Mouse (Mus musculus) midbrain, embryonic 12.5 days (tissue): ENCODE results near the gene Ptprq. TPM values are rescaled to one million over a fixed set of nuclear protein-coding genes. Genes with fewer than 3 reads are reported as not detected.
A peak's percentile ranks its signal among the peaks of the same experiment; 100 is the strongest.

Source experiments
- ATAC-seq: fragments of 200-750 bp; cut with Nextera tagmentation; 2 replicates; pipeline ENCODE4 v1.8.0; 2017; ENCODE audit warnings: low read depth, moderate TSS enrichment, moderate library complexity; ENCODE audit not compliant: low FRiP score
- H3K27ac ChIP-seq: fragments of 300-500 bp; sonication (generic); replicated peaks from 2 replicates; pipeline ENCODE4 v1.5.1; 2016; ENCODE audit warnings: mild to moderate bottlenecking
- H3K27me3 ChIP-seq: fragments of 300-500 bp; sonication (generic); 2 replicates; pipeline ENCODE4 v1.6.1; 2016; ENCODE audit warnings: mild to moderate bottlenecking
- H3K36me3 ChIP-seq: fragments of 300-500 bp; sonication (generic); 2 replicates; pipeline ENCODE4 v1.6.1; 2016
- H3K4me1 ChIP-seq: fragments of 300-500 bp; sonication (generic); 2 replicates; pipeline ENCODE4 v1.6.1; 2016
- H3K4me2 ChIP-seq: fragments of 300-500 bp; sonication (generic); replicated peaks from 2 replicates; pipeline ENCODE4 v1.6.1; 2016; ENCODE audit warnings: mild to moderate bottlenecking, moderate library complexity
- H3K4me3 ChIP-seq: fragments of 300-500 bp; sonication (generic); 2 replicates; pipeline ENCODE4 v1.5.1; 2016; ENCODE audit warnings: mild to moderate bottlenecking
- H3K9ac ChIP-seq: fragments of 300-500 bp; sonication (generic); replicated peaks from 2 replicates; pipeline ENCODE4 v1.6.1; 2016; ENCODE audit warnings: mild to moderate bottlenecking, moderate library complexity
- H3K9me3 ChIP-seq: fragments of 300-500 bp; sonication (generic); 2 replicates; pipeline ENCODE4 v1.6.1; 2016; ENCODE audit warnings: mild to moderate bottlenecking
- WGBS: fragments of 180-500 bp; shearing (Covaris S2); methylation state at CpG from one replicate; pipeline ENCODE4 v1.1.7; 2016; 5-methylcytosine and 5-hydroxymethylcytosine counted together
- polyA plus RNA-seq: library from polyadenylated mRNA; unstranded; fragments of >200 nt; fragmentation: Nextera tagmentation; extraction: Ambion mirVana; gene quantifications from 2 replicates; pipeline ENCODE4 v1.2.1, GENCODE M21; 2016

The Ptprq gene
- polyA plus RNA-seq, 1 experiment from 2014 or later: 0.22 TPM

DNA sequence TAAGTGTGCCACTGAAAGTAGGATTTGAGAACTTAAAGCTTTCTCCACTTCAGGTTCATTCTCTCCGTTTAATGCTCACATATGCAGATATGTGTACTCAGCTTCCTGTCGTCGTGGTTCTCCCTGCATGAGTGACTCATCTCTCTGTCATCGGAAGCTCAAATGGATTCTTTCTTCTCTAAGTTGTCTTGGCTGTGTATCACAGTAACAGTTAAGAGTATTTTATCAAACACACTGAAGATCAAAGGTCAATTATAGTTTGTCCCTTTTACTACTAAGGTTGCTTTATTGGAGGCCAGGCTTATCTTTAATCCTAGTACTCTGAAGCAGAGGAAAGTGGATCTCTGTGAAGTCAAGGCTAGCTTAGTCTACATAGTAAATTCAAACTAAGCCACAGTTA, 95.6 kb downstream of the Ptprq start:
- Histone ChIP-seq H3K4me2 (no peak overlapping the region), H3K27me3 (no peaks in the 10 kb centered on the region), H3K9me3 (no peaks in the 10 kb centered on the region), H3K36me3 (no peaks in the 10 kb centered on the region), H3K4me1 (no peaks in the 10 kb centered on the region), H3K9ac (no peak overlapping the region), H3K4me3 (no peak overlapping the region), H3K27ac (no peak overlapping the region)
- WGBS: 89% methylated on average over 4 of the region's 4 CpGs
- no peak for ATAC-seq

DNA sequence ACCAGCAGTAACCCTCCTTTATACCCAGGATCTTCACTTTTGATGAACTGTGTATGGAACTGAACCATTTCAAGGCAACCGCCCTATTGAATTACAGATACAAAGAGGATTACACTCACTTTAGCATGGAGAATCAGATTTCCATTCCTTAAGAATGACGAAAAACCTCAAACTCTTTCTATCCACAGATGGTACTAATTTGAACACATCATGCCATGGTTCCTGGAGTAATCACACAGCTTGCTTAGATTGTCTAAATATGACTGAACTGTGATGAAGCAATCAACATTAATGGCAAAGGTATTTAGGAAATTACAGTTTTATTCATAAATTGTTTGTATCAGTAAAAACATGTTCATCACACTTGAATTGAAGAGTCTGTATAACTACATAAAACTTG, 104.4 kb downstream of the Ptprq start:
- 35% methylated on average over 2 of the region's 2 CpGs for WGBS
- H3K4me3 ChIP-seq: no peak overlapping the region
- no peaks in the 10 kb centered on the region for H3K9me3 ChIP-seq
- no peaks in the 10 kb centered on the region for H3K4me1 ChIP-seq
- no peaks in the 10 kb centered on the region for H3K36me3 ChIP-seq
- no peak for ATAC-seq
- no peak overlapping the region for H3K27ac ChIP-seq
- H3K4me2 ChIP-seq: no peak overlapping the region
- no peaks in the 10 kb centered on the region for H3K27me3 ChIP-seq
- H3K9ac ChIP-seq: no peak overlapping the region

DNA sequence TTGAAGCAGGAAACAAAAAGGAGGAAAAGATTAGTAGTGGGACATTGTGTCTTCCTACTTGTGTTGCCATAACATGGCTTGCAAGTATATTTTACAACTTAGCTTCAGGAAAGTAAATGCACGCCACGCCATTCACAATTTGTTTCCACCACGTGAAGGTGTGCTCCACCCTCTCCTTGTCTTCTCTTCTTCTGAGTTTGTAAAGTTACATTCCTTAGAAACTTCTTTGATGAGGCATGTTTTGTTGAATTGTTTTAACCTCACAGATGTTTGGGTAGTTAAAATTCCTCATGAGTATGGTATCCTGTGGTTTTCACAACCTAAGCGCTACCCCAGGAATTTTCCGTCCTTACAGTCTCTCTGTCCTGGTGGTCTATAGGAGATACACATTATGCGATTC, 118.5 kb downstream of the Ptprq start:
- Histone ChIP-seq H3K36me3 (no peaks in the 10 kb centered on the region), H3K9ac (no peak overlapping the region), H3K4me3 (no peak overlapping the region), H3K9me3 (no peaks in the 10 kb centered on the region), H3K4me2 (no peak overlapping the region), H3K27ac (no peak overlapping the region), H3K4me1 (no peaks in the 10 kb centered on the region), H3K27me3 (no peaks in the 10 kb centered on the region)
- 88% methylated on average over 6 of the region's 6 CpGs for WGBS
- no peak for ATAC-seq

DNA sequence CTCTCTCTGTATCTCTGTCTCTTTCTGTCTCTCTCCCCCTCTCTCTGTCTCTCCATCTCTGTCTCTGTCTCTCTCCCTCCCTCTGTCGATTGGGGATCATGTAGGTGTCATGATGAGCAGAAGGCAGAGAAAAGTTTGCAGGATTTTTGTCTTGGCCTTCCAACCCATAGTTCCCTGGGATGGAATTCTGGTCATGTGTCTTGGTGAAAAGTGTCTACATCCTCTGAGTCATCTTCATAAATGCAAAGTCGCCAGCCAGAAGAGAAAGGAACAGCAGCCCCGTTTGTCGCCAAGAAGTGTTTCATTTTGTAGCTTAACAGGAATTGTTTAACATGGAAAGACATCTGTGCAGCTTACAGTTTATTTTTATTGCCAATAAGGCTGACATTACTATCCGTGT, 136.5 kb downstream of the Ptprq start:
- Histone ChIP-seq H3K27me3 (no peaks in the 10 kb centered on the region), H3K36me3 (no peaks in the 10 kb centered on the region), H3K4me1 (no peaks in the 10 kb centered on the region), H3K4me2 (no peak overlapping the region), H3K9ac (no peak overlapping the region), H3K27ac (no peak overlapping the region), H3K9me3 (no peaks in the 10 kb centered on the region), H3K4me3 (no peak overlapping the region)
- WGBS: 86% methylated on average over 5 of the region's 5 CpGs
- no peak for ATAC-seq

DNA sequence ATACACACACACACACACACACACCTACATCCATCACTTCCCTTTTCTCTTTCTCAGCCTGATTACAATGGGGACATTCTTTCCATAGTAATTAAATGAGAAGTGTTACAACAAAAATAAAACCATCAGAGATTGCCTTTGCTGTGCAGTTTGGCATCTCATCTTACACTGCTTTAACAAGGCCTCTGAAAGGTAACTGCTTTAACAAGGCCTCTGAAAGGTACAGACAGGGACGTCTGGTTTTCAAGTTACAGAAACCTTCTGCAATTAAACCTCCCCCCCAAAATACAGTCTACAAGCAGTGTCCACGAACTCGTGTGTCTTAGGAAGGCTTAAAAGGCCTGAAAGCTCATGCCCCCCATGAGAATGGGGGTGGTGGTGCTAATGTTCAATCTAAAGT, 150.8 kb downstream of the Ptprq start:
- no peak overlapping the region for H3K4me2 ChIP-seq
- 77% methylated on average over 3 of the region's 3 CpGs for WGBS
- no peaks in the 10 kb centered on the region for H3K4me1 ChIP-seq
- H3K36me3 ChIP-seq: no peaks in the 10 kb centered on the region
- H3K4me3 ChIP-seq: no peak overlapping the region
- H3K27me3 ChIP-seq: no peaks in the 10 kb centered on the region
- no peak overlapping the region for H3K27ac ChIP-seq
- H3K9ac ChIP-seq: no peak overlapping the region
- no peak for ATAC-seq
- H3K9me3 ChIP-seq: no peaks in the 10 kb centered on the region

DNA sequence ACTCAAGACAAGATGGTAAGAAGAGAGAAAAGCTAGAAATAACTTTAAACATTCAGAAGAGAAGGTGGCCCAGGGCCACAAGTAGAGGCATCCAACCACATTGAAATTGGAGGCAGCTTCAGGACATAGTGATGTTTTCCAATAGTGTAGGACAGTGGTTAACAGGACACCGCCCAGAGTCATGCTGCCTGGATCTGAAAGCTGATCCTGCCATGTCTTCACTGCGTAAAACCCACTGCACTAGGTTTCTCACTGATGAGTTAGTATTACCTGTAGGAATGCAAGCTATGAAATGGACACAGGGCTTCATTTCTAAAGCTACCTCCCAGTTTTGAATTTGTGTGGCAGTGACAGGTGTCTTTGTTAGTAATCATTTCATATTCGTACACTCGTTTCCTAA, 151.6 kb downstream of the Ptprq start:
- ATAC-seq: no peak
- Histone ChIP-seq H3K4me3 (no peak overlapping the region), H3K36me3 (no peaks in the 10 kb centered on the region), H3K4me2 (no peak overlapping the region), H3K4me1 (no peaks in the 10 kb centered on the region), H3K27me3 (no peaks in the 10 kb centered on the region), H3K9me3 (no peaks in the 10 kb centered on the region), H3K9ac (no peak overlapping the region), H3K27ac (no peak overlapping the region)
- WGBS: 91% methylated on average over 4 of the region's 4 CpGs

DNA sequence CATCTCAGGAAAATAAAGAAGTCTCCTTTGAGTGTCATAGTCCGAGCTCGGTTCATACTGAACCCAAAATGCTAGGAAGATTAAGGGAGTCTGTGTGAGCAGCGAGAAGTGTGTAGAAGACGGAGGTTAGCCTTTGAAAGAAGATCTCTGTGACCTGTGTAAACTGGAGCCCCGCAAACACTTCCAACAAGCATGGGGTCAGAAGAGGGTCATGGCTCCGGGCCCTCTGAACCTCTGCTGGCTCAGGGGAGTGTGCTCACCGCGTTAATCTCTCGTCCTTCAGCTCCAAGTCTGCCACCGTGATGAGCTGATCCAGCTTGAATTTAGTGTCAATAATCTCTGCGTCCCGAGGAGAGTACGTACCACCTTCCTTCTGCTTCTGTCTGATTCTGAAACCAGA, 157.0 kb downstream of the Ptprq start:
- Histone ChIP-seq H3K9ac (no peak overlapping the region), H3K4me1 (no peaks in the 10 kb centered on the region), H3K27ac (no peak overlapping the region), H3K4me2 (0 out of 2 replicates have a peak overlapping the region, but pooled peaks have one; percentile 2), H3K9me3 (no peaks in the 10 kb centered on the region), H3K27me3 (no peaks in the 10 kb centered on the region), H3K36me3 (no peaks in the 10 kb centered on the region), H3K4me3 (no peak overlapping the region)
- 17% methylated on average over 13 of the region's 13 CpGs for WGBS
- ATAC-seq: no peak

DNA sequence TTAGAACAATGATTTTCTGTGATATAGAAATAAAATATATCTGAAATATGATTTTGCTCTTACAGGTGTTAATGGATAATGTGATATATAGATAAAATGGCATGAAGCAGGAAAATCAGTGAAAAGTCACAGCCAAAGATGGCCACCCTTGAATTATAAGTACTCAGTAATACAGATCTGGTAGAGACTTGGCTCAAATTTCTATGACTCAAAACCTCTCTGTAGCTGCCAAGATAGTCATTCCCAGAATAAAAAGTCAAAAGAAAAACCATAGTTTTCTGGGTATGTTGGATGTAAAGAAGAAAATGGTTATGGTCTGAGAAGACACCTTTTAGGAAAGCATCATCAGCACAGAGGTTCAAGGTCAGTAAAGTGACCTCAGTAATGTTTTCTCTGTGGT, 159.0 kb downstream of the Ptprq start:
- H3K4me1 ChIP-seq: no peaks in the 10 kb centered on the region
- no peak overlapping the region for H3K4me3 ChIP-seq

DNA sequence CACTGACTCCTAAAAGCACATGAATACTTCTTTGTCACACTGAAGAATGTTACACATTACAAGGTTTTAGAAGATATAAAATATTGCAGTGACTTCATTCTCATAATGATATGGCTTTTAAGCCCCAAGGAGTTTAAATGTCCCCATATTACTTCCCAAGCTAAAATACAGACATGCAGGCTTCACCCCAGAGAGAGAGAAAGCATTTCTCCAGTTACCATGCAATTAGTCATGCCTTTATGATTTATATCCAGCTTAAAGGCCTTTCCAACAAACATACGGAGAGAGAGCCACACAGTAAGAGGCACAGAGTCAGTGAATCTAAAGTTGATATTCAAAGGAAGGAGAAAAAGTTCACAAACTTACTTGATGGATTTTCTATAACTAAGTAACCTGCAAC, 176.8 kb downstream of the Ptprq start:
- WGBS: 57% methylated on average over 1 of the region's 1 CpGs
- no peaks in the 10 kb centered on the region for H3K36me3 ChIP-seq
- no peak for ATAC-seq
- no peaks in the 10 kb centered on the region for H3K4me1 ChIP-seq
- H3K9me3 ChIP-seq: no peaks in the 10 kb centered on the region
- no peaks in the 10 kb centered on the region for H3K27me3 ChIP-seq
- no peak overlapping the region for H3K4me3 ChIP-seq
- H3K4me2 ChIP-seq: no peak overlapping the region
- no peak overlapping the region for H3K9ac ChIP-seq
- no peak overlapping the region for H3K27ac ChIP-seq

More for the DNA sequence above, 159.0 kb downstream of the Ptprq start:
- no peaks in the 10 kb centered on the region for H3K36me3 ChIP-seq
- H3K9me3 ChIP-seq: no peaks in the 10 kb centered on the region
- H3K27ac ChIP-seq: no peak overlapping the region
- no peak overlapping the region for H3K4me2 ChIP-seq
- no peaks in the 10 kb centered on the region for H3K27me3 ChIP-seq
- no peak overlapping the region for H3K9ac ChIP-seq
- no peak for ATAC-seq

DNA sequence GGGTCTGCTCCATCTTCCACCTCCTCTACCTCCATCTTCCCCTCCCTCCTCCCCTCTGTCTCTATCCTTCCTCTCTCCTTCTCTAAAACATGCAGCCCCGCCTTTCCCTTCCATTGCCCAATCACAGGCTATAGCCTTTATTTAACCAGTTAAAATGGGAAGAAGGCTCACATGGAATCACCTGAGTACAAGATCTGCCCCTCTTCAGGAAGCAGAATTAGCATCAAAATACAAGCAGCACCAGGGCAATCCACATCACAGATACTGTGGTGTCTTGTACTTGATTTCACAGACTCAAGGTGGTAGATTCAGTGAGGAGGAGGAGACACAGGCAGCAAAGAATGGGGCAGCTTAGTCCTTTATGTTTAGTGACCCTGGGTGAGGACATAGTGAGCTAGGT, 191.1 kb downstream of the Ptprq start:
- no peaks in the 10 kb centered on the region for H3K27me3 ChIP-seq
- H3K9me3 ChIP-seq: no peaks in the 10 kb centered on the region
- no peak overlapping the region for H3K4me2 ChIP-seq
- H3K27ac ChIP-seq: no peak overlapping the region
- H3K4me3 ChIP-seq: no peak overlapping the region
- no peaks in the 10 kb centered on the region for H3K36me3 ChIP-seq
- WGBS: 71% methylated on average over 1 of the region's 1 CpGs
- ATAC-seq: no peak
- no peak overlapping the region for H3K9ac ChIP-seq
- no peaks in the 10 kb centered on the region for H3K4me1 ChIP-seq

DNA sequence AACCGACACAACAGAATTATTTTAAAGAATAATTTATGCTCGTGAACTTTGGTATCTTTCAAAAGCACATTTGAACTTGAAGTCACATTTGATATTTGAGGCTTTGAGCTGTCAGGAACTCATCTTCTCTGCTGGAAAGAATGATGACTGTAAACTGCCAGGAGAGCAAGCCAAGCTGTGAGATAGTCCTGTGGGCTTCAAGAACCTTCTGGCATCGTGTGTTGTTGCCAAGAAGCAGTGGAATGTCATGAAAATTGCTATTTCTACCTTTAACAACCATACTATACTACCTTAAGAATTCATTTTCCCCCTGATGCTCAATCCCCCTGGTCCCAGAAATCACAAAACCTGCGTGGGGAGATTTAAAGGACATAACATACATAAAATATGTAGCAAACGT, 200.6 kb downstream of the Ptprq start:
- Histone ChIP-seq H3K4me3 (no peak overlapping the region), H3K27me3 (no peaks in the 10 kb centered on the region), H3K4me2 (no peak overlapping the region), H3K36me3 (no peaks in the 10 kb centered on the region), H3K9ac (no peak overlapping the region), H3K27ac (no peak overlapping the region), H3K9me3 (no peaks in the 10 kb centered on the region), H3K4me1 (no peaks in the 10 kb centered on the region)
- 85% methylated on average over 5 of the region's 5 CpGs for WGBS
- no peak for ATAC-seq

DNA sequence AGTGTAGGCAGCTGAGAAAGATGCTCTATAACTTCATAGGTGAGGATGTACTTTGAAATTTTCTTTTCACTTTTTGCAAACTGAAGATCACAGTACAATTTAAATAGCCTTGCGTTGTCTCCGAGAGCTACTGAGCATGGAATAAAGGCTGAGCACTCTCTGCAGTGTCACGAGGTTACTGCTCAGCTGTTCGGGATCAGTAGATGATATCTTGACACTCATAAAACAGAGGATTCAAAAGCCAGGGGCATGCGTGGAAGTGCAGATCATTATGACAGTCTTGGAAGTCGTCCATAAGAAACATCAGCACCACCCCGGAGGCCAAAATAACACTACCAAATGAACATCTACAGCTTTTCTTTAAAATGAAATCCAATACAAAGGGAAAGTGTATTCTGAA, 203.2 kb downstream of the Ptprq start:
- Histone ChIP-seq H3K9ac (no peak overlapping the region), H3K36me3 (no peaks in the 10 kb centered on the region), H3K27ac (no peak overlapping the region), H3K9me3 (no peaks in the 10 kb centered on the region), H3K4me2 (no peak overlapping the region), H3K4me1 (no peaks in the 10 kb centered on the region), H3K27me3 (no peaks in the 10 kb centered on the region), H3K4me3 (no peak overlapping the region)
- ATAC-seq: no peak
- WGBS: 80% methylated on average over 7 of the region's 7 CpGs

DNA sequence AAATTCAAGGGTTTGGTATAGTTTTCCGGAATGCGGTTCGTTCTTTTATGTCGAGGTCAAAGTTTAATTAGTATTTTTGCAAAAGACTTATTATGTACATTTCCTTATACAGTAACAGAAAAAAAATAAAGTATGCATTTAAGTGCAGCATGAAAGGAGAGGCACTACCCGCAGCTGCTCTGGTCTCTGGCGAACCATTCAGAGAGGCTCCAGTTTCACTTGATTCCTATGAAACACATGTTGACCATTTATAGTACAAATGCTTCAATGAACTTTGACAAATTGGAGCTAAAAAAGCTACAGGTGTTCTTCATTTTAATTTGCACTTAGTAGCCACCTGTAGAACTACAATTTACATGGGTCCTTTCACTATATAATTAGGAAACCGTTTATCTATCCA, 205.1 kb downstream of the Ptprq start:
- H3K4me3 ChIP-seq: no peak overlapping the region
- no peak overlapping the region for H3K4me2 ChIP-seq
- no peak overlapping the region for H3K27ac ChIP-seq
- H3K36me3 ChIP-seq: no peaks in the 10 kb centered on the region
- no peaks in the 10 kb centered on the region for H3K27me3 ChIP-seq
- H3K9me3 ChIP-seq: no peaks in the 10 kb centered on the region
- 90% methylated on average over 7 of the region's 7 CpGs for WGBS
- no peak overlapping the region for H3K9ac ChIP-seq
- ATAC-seq: no peak
- no peaks in the 10 kb centered on the region for H3K4me1 ChIP-seq
